Mouse (Mus musculus) embryo, embryonic 9.5 days (tissue): ENCODE measurements around the gene Tmem86b.

ENCODE experiments used
- DNase-seq: peaks from one replicate; pipeline ENCODE4 v3.0.0-alpha.2; 2017; ENCODE audit errors: extremely low spot score

Tmem86b gene

DNA sequence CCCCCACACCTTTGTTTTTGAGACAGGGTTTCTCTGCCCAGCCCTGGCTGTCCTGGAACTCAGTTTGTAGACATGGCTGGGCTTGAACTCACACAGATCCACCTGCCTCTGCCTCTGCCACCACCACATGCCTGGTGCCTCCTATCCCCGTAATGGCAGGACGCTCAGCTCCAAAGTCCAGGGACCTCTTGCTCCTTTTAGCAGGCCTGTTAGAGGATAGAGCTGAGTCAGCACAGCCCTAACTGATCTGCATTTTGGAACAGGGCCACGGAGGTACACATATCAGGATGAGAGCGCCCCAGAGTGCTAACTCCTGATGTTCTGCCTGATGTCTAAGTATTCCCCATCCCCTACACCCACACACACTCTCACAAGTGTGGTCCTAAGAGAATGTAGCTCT, at the start of gene Tmem86b:
TSS of gene Tmem86b (minus strand) at position 392 of the 400 bp plus-strand sequence.
- no peak for DNase-seq

DNA sequence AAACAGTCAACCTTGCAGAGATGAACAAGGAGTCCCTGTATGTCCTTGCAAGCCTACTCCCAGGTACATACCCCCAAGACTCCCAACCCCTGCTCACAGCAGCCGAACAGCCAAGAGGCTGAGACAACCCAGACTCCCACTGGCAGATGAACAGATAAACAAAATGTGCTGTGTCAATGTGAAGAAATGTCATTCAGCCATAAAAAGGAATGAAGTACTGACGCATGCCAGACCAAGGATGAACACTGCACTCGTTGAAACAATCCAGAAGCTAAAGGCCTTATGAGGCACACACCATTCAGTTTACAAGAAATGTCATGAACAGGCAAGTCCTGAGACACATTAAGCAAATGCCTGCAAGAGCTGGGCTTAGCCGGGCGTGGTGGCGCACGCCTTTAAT, 44.0 kb upstream of the Tmem86b start:
- DNase-seq: no peak

DNA sequence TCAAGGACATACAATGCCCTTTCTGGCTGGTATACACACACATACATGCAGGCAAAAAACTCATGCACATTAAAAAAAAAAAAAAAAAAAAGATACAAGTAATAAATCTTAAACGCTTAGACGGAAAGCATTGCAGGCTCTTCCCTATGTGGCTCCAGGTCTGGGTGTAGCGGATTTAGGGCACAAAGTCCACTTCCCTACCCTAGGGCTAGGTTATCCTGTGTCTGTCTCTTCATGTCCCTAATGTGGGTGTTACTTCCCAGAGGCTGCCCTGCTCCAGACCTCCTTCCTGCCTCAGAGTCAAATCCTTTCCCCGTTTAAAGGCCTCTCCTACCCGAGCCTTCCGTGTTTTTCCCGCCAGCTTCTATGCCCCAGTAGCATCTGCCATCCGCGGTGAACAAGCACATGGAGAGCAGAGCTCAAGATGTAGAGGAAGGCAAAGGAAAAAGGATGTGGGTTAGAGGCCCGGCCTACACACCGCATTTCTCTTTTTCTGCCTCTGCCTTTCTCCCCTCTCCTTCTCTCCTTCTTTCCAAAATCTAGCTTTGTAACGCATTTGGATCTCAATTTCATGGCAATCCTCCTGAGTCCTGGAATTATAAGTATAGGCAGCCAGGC, 43.0 kb upstream of the Tmem86b start:
- no peak for DNase-seq

DNA sequence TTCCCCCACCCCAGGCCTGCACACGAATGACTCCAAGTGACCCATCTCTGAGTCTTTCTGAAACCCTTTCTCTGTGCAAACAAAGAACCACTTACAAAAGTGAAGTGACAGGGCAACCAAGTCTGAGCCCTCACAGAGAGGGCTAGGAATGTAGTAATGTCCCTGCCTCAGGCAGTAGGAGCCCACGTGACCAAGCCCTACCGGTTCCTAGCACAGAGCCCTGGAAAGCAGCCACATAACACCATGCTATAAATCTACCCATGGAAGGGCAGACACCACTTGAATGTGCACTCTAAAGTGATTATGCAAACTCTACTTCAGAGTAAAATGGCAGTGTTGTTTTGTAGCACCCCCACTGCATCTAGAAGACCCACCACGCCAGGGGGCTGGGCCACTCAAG, 40.7 kb upstream of the Tmem86b start:
- no peak for DNase-seq

DNA sequence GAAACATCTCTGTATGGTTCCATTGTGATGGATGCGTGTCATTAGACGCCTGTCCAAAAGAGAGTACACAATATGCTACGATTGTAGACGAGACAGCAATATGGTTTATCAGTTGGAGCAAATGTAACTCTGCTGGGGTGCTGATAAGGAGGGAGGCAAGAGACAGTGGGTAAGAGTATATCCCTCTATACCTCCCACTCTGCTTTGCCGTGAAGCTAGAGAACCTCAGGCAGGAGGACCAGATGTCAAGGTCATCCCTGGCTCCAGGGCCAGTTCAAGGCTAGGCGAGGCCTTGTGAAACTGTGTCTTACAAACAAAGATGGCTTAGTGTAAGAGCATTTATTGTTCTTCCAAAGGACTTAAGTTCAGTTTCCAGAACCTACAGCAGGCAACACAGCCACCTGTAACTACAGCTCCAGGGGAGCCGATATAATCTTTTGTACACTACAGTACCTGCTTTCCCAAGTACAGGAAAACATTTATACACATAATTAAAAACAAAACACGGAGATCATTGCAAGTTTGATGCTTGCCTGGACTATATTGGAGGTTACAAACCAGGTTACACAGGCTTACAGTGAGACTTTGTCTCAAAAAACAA, 39.5 kb upstream of the Tmem86b start:
- DNase-seq: no peak

DNA sequence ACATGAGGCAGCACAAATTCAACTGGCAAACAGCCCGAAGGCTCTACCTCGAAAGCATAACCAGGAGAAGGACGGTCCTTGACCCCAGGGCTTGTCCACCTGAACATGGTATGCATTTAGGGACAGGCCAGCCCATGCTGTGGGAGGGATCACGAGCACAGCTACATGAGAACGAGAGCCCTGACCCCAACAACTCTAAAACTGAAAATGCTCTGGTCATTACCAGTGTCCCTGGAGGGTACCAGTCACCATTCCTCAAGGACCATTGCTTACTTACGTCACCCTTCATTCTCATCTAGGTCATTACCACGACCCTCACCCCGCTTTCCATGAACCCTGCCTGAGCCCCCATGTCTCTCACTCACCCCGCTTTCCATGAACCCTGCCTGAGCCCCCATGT, 37.9 kb upstream of the Tmem86b start:
- no peak for DNase-seq

DNA sequence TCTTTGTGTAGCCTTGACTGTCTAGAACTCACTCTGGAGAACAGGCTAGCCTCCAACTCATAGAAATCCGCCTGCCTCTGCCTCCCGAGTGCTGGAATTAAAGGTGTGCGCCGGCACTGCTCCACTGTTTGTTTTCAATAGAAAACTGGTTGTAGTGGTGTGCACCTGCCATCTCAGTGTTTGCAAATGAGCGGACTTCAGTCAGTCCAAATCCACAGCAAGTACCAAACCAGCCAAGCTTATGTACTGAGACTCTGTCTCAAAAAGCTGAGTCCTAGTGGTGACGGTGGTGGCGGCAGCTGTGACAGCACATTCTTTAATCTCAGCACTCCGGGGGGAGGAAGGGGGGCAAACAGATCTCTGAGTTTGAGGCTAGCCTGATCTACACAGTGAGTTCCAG, 37.3 kb upstream of the Tmem86b start:
- no peak for DNase-seq

DNA sequence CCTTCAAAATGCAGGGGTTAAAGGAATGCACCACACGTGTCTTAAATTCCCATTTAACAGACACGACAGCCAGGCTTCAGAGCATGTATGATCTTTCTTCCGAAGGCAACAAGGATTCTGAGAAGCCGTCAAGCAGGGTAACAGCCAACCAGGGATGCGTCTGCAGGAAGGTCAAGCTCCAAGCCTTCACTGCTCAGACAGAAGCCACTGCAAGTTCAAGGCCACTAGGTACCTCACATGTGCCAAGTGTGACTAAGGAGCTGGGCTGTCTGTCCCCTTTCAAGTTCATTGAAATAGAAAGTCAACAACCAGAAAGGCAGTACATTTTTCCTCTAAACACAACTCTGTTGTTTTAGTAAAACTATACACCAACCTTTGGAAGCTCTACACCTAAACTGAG, 35.6 kb upstream of the Tmem86b start:
- DNase-seq: no peak

DNA sequence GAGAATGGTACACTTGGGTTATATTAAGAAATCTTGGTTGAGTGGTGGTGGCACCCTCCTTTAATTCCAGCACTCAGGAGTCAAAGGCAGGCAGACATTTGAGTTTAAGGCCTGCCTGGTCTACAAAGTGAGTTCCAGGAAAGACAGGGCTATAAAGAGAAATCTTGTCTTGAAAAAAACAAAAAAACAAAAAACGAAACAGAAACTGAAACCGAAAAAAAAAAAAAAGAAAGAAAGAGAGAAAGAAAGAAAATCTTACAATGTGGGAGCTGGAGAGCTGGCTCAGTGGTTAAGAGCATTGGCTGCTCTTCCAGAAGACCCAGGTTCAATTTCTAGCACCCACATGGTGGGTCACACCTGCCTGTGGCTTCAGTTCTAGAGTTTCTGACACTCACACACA, 32.5 kb upstream of the Tmem86b start:
- no peak for DNase-seq

DNA sequence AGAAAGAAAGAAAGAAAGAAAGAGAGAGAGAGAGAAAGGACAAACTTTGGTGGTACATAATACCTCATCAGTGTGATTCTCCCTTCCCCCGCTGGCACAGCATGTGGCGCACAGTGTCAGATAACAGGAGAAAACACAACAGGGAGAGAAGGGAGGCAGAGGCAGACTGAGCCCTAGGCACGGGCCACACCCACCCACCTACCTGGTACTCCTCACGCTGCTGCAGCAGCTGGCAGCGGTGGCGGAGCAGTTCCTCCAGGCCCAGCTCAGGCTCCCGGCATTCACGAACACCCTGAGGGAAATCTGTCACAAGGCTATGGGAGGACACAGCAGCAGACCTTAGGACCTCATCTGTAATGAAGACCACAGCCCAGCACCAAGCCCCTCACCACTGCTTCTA, 32.0 kb upstream of the Tmem86b start:
- no peak for DNase-seq

DNA sequence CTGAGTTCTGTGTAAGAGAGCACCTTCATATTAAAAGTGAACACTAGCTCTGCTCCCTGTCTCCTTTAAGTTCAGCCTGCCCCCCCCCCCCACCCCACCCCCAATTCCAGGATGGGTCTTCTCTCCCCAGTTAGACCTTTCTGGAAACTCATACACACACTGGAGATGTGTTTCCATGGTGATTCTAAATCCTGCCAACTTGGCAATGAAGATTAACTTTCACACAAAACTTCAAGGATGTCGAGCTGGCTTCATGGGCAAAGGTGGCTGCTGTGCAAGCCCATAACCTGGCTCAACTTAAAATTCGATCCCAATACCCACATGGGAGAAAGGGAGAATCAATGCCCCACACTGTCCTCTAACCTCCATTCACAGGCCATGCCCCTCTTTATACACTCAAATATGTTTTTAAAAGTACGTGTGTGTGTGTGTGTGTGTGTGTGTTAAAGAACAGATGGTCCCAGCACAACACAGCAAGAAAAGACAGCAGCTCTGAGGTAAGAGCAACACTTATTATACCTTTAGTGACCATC, 28.8 kb upstream of the Tmem86b start:
- DNase-seq: no peak

DNA sequence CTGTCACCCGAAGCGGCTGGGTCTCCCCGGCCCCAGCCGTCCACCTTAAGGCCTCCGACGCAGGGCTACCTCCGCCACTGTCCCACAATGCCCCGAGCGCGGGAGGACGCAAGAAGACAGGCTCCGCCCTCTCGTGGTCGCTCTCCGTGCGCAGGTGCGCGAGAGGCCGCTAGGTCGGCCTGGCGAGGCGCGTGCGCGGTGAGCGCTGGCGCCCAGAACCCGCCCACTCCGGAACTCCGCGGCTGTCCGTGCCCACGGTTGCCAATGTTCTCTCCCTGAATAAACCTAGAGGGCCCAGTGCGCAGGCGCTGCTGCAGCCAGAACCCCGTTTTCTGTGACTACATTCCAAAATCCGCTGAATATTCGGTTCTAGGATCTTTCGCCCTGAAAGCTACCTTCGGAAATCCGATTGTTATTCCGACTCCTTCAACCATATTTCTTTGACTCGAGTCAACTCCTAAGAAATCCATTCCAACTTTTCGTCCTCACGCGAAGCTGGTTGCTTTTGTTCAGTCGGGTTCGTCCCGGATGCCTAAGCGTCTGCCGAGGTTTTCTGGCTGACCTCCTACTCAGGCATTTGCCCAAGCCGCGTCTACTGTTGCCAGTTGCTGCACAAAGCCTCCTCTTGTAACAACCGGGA, 27.8 kb upstream of the Tmem86b start, which contains the start of gene Ppp6r1:
TSS of gene Ppp6r1 (minus strand) at position 108 of the 640 bp plus-strand sequence.
- peak; percentile 91 for DNase-seq

DNA sequence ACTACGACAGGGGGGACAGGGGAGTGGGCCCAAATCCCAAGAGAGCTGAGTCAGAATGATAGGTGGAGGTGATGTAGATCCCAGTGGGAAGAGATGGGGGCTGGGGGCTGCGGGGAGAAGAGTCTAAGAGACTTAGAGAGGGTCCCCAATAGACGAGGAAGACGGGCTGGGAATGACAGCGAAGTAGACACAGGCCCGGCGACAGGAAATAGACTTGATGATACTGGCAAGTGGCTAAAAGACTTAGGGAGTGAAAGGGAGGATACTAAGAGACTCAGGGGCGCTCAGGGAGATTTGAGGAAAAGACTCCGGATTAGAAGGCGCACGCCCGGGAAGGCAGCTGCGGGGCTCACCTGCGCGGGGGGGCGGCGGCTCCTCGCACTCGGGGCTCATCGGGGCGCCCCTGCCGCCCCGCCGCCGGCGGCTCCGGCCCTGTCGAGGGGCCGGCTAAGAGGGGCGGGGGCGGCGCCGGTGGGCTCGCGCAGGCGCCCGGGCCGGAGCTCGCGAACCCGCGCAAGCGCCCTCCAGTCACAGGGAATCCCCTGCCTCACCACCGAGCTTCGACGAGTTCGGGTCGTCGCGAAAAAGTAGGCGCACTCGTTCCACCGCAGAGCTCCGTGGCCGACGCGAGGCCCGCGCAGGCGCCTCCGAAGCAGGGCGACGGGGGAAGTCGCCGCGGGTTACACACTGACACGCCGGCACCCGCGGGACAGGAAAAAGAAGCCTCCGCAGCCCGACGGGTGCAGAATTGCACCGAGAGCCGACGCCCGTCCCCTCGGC, 27.1 kb upstream of the Tmem86b start:
- peak; percentile 46 for DNase-seq

DNA sequence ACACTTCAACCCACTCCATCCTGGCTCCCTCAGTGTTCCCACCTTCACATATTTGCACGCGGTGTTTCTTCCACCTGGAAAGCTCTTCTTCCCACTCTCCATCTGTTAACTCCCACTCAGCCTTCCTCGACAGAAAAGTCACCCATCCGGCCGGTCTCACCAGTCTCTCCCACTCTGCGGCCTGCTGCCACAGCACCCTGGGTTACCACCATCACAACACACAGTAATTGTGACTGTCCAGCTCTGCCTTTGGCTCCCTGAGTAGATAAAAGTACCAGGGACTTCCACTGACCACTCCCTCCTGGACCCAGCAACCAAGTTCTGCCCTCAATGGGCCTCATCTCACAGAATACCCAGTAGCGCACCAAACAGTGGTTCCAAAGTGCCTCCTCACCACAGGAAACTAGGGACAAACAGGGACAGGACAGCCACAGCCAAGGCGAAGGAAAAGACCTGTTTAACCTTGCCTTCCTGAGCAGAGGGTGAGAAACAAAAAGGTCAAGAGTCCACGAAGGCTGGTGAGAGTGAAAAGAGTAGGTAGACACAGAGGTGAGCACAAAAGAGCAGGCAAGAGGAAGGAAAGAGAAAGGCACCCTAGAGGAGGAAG, 26.4 kb upstream of the Tmem86b start:
- DNase-seq: no peak

DNA sequence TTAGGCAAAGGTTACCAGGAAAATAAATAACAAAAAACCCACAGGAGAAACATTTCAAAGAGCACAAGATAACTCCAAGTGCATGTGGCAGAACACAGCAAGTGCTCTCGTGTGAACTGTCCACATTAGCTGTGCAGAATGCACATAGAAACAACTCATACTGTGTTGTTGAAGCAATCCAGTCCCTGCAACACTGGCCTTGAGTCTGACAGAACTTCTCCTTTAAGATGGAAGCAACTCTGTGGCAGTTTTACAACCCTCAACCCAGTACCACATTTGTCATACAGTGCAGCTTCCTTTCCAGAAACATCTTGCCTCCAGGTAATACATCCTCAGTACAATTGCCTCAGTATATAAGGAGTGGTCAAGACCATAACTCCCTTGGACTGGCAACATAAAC, 25.6 kb upstream of the Tmem86b start:
- DNase-seq: no peak

DNA sequence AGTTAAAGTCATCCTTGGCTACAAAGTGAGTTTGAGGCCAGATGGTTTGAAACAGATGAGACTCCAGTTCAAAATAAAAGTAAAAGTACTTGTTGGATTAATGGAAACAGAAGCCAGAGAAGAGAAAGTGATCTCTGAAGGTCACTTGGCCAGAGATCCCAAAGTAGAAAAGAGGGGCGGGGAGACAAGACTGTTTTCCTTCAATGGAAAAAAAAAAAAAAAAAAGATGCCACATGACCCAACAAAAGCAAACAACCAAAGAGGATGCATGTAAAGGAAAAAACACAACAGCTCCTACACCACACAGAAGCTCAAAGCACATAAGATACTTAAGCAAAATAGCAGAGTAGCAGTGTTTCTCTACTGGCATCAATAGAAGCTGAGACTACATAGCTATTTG, 24.7 kb upstream of the Tmem86b start:
- DNase-seq: no peak

DNA sequence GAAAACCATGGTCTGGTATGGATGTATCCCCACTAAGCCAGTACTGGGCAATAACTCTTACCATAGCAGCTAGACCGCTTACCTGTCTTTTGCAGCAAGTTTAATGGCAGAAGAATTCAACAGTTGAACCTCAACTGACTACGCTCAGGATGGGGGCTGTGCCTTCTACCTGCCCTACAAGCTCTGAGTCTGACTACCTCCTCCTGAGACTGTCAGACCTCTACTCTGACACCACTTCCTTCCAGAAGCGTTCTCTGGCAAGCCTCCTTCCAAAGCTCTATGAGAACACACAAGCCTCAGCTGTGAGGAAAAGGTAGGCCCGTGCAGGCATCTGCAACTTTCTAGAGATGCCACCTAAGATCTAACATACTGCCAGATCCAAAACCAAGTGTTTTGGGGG, 24.2 kb upstream of the Tmem86b start:
- no peak for DNase-seq

DNA sequence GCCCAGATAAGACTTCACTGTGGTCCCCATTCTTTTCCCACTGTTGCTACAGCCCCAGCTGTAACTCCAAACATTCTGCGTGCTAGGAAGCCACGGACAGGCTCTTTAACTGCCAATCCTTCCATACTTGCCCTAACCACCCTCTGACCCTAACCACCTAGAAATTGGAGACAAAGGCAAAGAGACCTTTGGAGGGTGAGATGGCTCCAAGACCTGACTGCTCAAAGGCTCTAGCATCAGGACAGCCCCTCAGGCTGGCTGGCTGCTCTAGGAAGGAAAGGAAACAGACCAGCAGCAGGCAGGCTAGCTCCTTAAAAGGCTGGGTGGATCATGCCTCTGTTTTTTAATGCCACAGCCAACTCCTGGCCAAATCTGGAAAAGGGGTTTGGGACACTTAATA, 23.0 kb upstream of the Tmem86b start:
- no peak for DNase-seq

DNA sequence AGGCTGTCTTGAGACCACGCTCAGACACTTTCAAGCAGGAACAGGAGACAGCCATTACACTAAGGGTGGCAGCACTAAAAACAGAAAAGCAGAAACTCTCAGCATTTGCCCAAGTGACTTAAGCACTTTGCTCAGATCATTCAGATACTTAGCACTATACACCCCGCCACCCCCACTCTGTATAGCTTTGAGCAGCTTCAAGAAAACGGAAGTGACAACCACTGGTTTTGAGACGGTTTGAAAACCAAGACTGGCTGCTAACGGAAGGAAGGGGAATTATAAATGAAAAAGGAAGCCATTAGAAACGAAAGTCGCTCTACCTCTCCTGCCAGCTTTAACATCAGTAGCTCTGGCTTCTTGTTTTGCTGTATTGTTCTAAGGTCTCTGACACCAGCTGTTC, 22.6 kb upstream of the Tmem86b start:
- DNase-seq: no peak

DNA sequence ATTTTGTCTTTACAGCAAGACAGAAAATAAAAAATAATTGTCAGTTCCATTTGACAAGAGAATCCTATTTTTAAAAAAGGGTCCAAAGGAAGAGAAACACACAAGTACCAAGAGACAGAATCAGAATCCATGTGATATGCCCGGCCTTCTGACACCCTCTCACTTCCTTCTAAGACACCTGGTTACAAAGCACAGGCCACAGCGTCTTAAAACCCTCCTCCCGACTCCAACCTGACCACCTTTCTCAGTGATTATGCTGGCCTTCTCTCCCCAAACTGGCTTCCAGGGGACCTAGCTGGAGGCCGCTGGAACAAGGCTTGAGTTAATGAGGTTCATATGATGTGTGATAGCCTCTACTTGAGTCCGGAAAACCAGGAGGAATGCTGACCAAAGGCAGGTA, 22.1 kb upstream of the Tmem86b start:
- no peak for DNase-seq

DNA sequence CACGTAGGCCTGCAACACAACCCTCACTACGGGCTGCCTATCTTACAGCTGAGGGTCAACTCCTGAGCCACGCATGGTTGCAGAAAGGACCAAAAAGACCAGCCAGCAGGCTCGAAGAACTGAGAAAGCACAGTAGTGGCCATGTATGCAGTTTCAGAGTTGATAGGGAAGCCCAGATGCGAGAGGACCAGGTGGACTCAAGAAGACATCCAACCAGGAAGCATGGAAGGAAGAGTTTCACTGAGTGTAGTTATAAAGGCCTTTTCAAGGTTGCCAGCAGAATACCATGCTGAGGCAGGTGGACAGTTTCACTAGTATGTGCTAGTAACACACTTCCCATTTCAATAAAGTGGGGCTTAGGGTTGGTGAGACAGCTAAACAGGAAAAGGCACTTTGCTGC, 21.5 kb upstream of the Tmem86b start:
- no peak for DNase-seq

DNA sequence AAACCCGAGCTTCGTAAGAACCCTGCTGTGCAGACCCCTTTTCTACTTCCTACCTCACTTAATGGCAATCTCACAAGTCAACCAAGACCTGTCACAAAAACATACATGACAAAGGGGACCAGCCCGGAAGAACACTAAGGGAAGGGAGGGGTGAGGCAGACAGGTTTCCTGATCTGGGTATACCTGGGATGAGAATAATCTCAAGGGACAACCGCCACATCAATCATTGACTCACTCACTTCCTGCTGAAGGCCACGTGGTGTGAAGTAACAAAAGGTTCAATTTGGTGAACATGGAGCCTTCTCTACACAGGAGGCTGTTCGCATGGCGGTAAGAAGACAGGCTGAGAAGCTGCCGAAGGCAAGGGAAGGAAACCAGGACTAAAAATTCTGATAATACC, 20.4 kb upstream of the Tmem86b start:
- no peak for DNase-seq
